Mouse (Mus musculus): ENCODE measurements around the gene Aph1a. TPM values are rescaled to one million over a fixed set of nuclear protein-coding genes. Genes with fewer than 3 reads are reported as not detected.

Gene Aph1a
- polyA plus RNA-seq, 1 experiment from 2014 or later: 34.3 TPM

- H3K9ac ChIP-seq (ENCODE audit: low read length): 0 out of 2 replicates have a peak overlapping the region, but pooled peaks have one; percentile 1
- no peak overlapping the region for H3K4me3 ChIP-seq (ENCODE audit: low read depth, low read length)
- no peak overlapping the region for H3K27ac ChIP-seq (ENCODE audit: low read depth, low read length)
- H3K36me3 ChIP-seq (ENCODE audit: control insufficient read depth, insufficient read depth, low read length): peaks cover 17% of the 10 kb centered on the region
- no peaks in the 10 kb centered on the region for H3K9me3 ChIP-seq (ENCODE audit: control insufficient read depth, low read length)
- ATAC-seq (ENCODE audit: low FRiP score) (no peak), DNase-seq (ENCODE audit: low spot score, missing footprints) (no peak)
- no peak overlapping the region; the same call in 1 of the 2 replicates for H3K4me2 ChIP-seq
- H3K4me1 ChIP-seq (ENCODE audit: control insufficient read depth, insufficient read depth, low read length): peaks cover 7% of the 10 kb centered on the region; the same call in 1 of the 2 replicates
- WGBS: 89% methylated on average over 1 of the region's 1 CpGs
- no peaks in the 10 kb centered on the region for H3K27me3 ChIP-seq (ENCODE audit: control insufficient read depth, insufficient read depth, low read length)
These were observed 37.7 kb downstream of the Aph1a start for GRCm38 (mm10) chr3:95931471-95931870.

GRCm38 (mm10) chr3:95932157-95932556 lies 38.4 kb downstream of the Aph1a start:
- Histone ChIP-seq H3K9ac (ENCODE audit: low read length) (no peak overlapping the region), H3K9me3 (ENCODE audit: control insufficient read depth, low read length) (no peaks in the 10 kb centered on the region), H3K27ac (ENCODE audit: low read depth, low read length) (no peak overlapping the region), H3K27me3 (ENCODE audit: control insufficient read depth, insufficient read depth, low read length) (no peaks in the 10 kb centered on the region), H3K36me3 (ENCODE audit: control insufficient read depth, insufficient read depth, low read length) (peaks cover 22% of the 10 kb centered on the region), H3K4me2 (no peak overlapping the region), H3K4me1 (ENCODE audit: control insufficient read depth, insufficient read depth, low read length) (peaks cover 7% of the 10 kb centered on the region; the same call in 1 of the 2 replicates), H3K4me3 (ENCODE audit: low read depth, low read length) (no peak overlapping the region)
- 59% methylated on average over 1 of the region's 1 CpGs for WGBS
- DNase-seq (ENCODE audit: low spot score, missing footprints) (no peak), ATAC-seq (ENCODE audit: low FRiP score) (no peak)

- ATAC-seq (ENCODE audit: low FRiP score) (no peak), DNase-seq (ENCODE audit: low spot score, missing footprints) (no peak)
- no peak overlapping the region for H3K4me3 ChIP-seq (ENCODE audit: low read depth, low read length)
- 91% methylated on average over 7 of the region's 7 CpGs for WGBS
- no peaks in the 10 kb centered on the region for H3K27me3 ChIP-seq (ENCODE audit: control insufficient read depth, insufficient read depth, low read length)
- H3K36me3 ChIP-seq (ENCODE audit: control insufficient read depth, insufficient read depth, low read length): peaks cover 26% of the 10 kb centered on the region
- no peak overlapping the region for H3K9ac ChIP-seq (ENCODE audit: low read length)
- H3K4me2 ChIP-seq: no peak overlapping the region
- H3K9me3 ChIP-seq (ENCODE audit: control insufficient read depth, low read length): no peaks in the 10 kb centered on the region
- H3K27ac ChIP-seq (ENCODE audit: low read depth, low read length): no peak overlapping the region
- H3K4me1 ChIP-seq (ENCODE audit: control insufficient read depth, insufficient read depth, low read length): peaks cover 7% of the 10 kb centered on the region; the same call in 1 of the 2 replicates
These were observed 38.8 kb downstream of the Aph1a start for GRCm38 (mm10) chr3:95932566-95932965.

GRCm38 (mm10) chr3:95933111-95933750 lies 39.5 kb downstream of the Aph1a start:
- peaks cover 33% of the 10 kb centered on the region for H3K36me3 ChIP-seq (ENCODE audit: control insufficient read depth, insufficient read depth, low read length)
- no peaks in the 10 kb centered on the region for H3K27me3 ChIP-seq (ENCODE audit: control insufficient read depth, insufficient read depth, low read length)
- H3K4me2 ChIP-seq: no peak overlapping the region
- no peak overlapping the region for H3K9ac ChIP-seq (ENCODE audit: low read length)
- DNase-seq (ENCODE audit: low spot score, missing footprints) (no peak), ATAC-seq (ENCODE audit: low FRiP score) (no peak)
- no peak overlapping the region for H3K27ac ChIP-seq (ENCODE audit: low read depth, low read length)
- no peak overlapping the region for H3K4me3 ChIP-seq (ENCODE audit: low read depth, low read length)
- H3K4me1 ChIP-seq (ENCODE audit: control insufficient read depth, insufficient read depth, low read length): peaks cover 7% of the 10 kb centered on the region; the same call in 1 of the 2 replicates
- no peaks in the 10 kb centered on the region for H3K9me3 ChIP-seq (ENCODE audit: control insufficient read depth, low read length)
- 95% methylated on average over 7 of the region's 7 CpGs for whole genome bisulfite sequencing

GRCm38 (mm10) chr3:95934448-95934847 lies 40.7 kb downstream of the Aph1a start:
- H3K4me2 ChIP-seq: no peak overlapping the region
- no peak overlapping the region for H3K4me3 ChIP-seq (ENCODE audit: low read depth, low read length)
- H3K9ac ChIP-seq (ENCODE audit: low read length): no peak overlapping the region
- no peaks in the 10 kb centered on the region for H3K27me3 ChIP-seq (ENCODE audit: control insufficient read depth, insufficient read depth, low read length)
- ATAC-seq (ENCODE audit: low FRiP score) (no peak), DNase-seq (ENCODE audit: low spot score, missing footprints) (no peak)
- no peak overlapping the region for H3K27ac ChIP-seq (ENCODE audit: low read depth, low read length)
- 97% methylated on average over 1 of the region's 1 CpGs for WGBS
- H3K4me1 ChIP-seq (ENCODE audit: control insufficient read depth, insufficient read depth, low read length): peaks cover 7% of the 10 kb centered on the region; the same call in 1 of the 2 replicates
- H3K36me3 ChIP-seq (ENCODE audit: control insufficient read depth, insufficient read depth, low read length): peaks cover 44% of the 10 kb centered on the region
- no peaks in the 10 kb centered on the region for H3K9me3 ChIP-seq (ENCODE audit: control insufficient read depth, low read length)

GRCm38 (mm10) chr3:95938217-95938616 lies 44.4 kb downstream of the Aph1a start:
- Histone ChIP-seq H3K4me2 (no peak overlapping the region), H3K27ac (ENCODE audit: low read depth, low read length) (no peak overlapping the region), H3K9me3 (ENCODE audit: control insufficient read depth, low read length) (no peaks in the 10 kb centered on the region), H3K27me3 (ENCODE audit: control insufficient read depth, insufficient read depth, low read length) (no peaks in the 10 kb centered on the region), H3K36me3 (ENCODE audit: control insufficient read depth, insufficient read depth, low read length) (peaks cover 63% of the 10 kb centered on the region), H3K9ac (ENCODE audit: low read length) (no peak overlapping the region), H3K4me3 (ENCODE audit: low read depth, low read length) (no peak overlapping the region), H3K4me1 (ENCODE audit: control insufficient read depth, insufficient read depth, low read length) (no peaks in the 10 kb centered on the region)
- 96% methylated on average over 8 of the region's 8 CpGs for WGBS
- DNase-seq (ENCODE audit: low spot score, missing footprints): no peak
- ATAC-seq (ENCODE audit: low FRiP score): no peak

- peaks cover 57% of the 10 kb centered on the region for H3K36me3 ChIP-seq (ENCODE audit: control insufficient read depth, insufficient read depth, low read length)
- no peaks in the 10 kb centered on the region for H3K9me3 ChIP-seq (ENCODE audit: control insufficient read depth, low read length)
- 92% methylated on average over 15 of the region's 15 CpGs for WGBS
- H3K27me3 ChIP-seq (ENCODE audit: control insufficient read depth, insufficient read depth, low read length): no peaks in the 10 kb centered on the region
- H3K9ac ChIP-seq (ENCODE audit: low read length): no peak overlapping the region
- ATAC-seq (ENCODE audit: low FRiP score) (no peak), DNase-seq (ENCODE audit: low spot score, missing footprints) (no peak)
- no peaks in the 10 kb centered on the region for H3K4me1 ChIP-seq (ENCODE audit: control insufficient read depth, insufficient read depth, low read length)
- no peak overlapping the region for H3K4me2 ChIP-seq
- H3K27ac ChIP-seq (ENCODE audit: low read depth, low read length): no peak overlapping the region
- no peak overlapping the region for H3K4me3 ChIP-seq (ENCODE audit: low read depth, low read length)
These were observed 45.1 kb downstream of the Aph1a start for GRCm38 (mm10) chr3:95938835-95939234.

GRCm38 (mm10) chr3:95942749-95943148 lies 49.0 kb downstream of the Aph1a start:
- Histone ChIP-seq H3K4me1 (ENCODE audit: control insufficient read depth, insufficient read depth, low read length) (no peaks in the 10 kb centered on the region), H3K9ac (ENCODE audit: low read length) (no peak overlapping the region), H3K4me2 (no peak overlapping the region), H3K4me3 (ENCODE audit: low read depth, low read length) (no peak overlapping the region), H3K9me3 (ENCODE audit: control insufficient read depth, low read length) (no peaks in the 10 kb centered on the region), H3K27me3 (ENCODE audit: control insufficient read depth, insufficient read depth, low read length) (no peaks in the 10 kb centered on the region), H3K36me3 (ENCODE audit: control insufficient read depth, insufficient read depth, low read length) (peaks cover 43% of the 10 kb centered on the region), H3K27ac (ENCODE audit: low read depth, low read length) (no peak overlapping the region)
- DNase-seq (ENCODE audit: low spot score, missing footprints) (no peak), ATAC-seq (ENCODE audit: low FRiP score) (no peak)
- WGBS: 86% methylated on average over 6 of the region's 6 CpGs

GRCm38 (mm10) chr3:95943226-95943625 lies 49.5 kb downstream of the Aph1a start:
- Histone ChIP-seq H3K4me3 (ENCODE audit: low read depth, low read length) (no peak overlapping the region), H3K27me3 (ENCODE audit: control insufficient read depth, insufficient read depth, low read length) (no peaks in the 10 kb centered on the region), H3K4me2 (no peak overlapping the region), H3K27ac (ENCODE audit: low read depth, low read length) (no peak overlapping the region), H3K4me1 (ENCODE audit: control insufficient read depth, insufficient read depth, low read length) (no peaks in the 10 kb centered on the region), H3K36me3 (ENCODE audit: control insufficient read depth, insufficient read depth, low read length) (peaks cover 38% of the 10 kb centered on the region), H3K9me3 (ENCODE audit: control insufficient read depth, low read length) (no peaks in the 10 kb centered on the region), H3K9ac (ENCODE audit: low read length) (no peak overlapping the region)
- WGBS: 96% methylated on average over 7 of the region's 7 CpGs
- DNase-seq (ENCODE audit: low spot score, missing footprints) (no peak), ATAC-seq (ENCODE audit: low FRiP score) (no peak)

Measured in midbrain, embryonic 11.5 days (tissue).